Mouse (Mus musculus) hindbrain, embryonic 12.5 days (tissue): ENCODE measurements at regions not wholly inside any gene's neighbourhood (a gene's known extent, or its start where the extent isn't known, plus 50 kb on each side); places are given as distances from the start of the nearest gene placed in this dataset.

ENCODE experiments used
- ATAC-seq: fragments of 200-750 bp; cut with Nextera tagmentation; 2 replicates; pipeline ENCODE4 v1.8.0; 2017; ENCODE audit warnings: moderate TSS enrichment; ENCODE audit not compliant: low FRiP score
- H3K27ac ChIP-seq: fragments of 300-500 bp; sonication (generic); 2 replicates; pipeline ENCODE4 v1.5.1; 2016; ENCODE audit warnings: mild to moderate bottlenecking
- H3K27me3 ChIP-seq: fragments of 300-500 bp; sonication (generic); 2 replicates; pipeline ENCODE4 v1.6.1; 2016; ENCODE audit warnings: mild to moderate bottlenecking
- H3K36me3 ChIP-seq: fragments of 300-500 bp; sonication (generic); 2 replicates; pipeline ENCODE4 v1.6.1; 2016; ENCODE audit warnings: mild to moderate bottlenecking
- H3K4me1 ChIP-seq: fragments of 300-500 bp; sonication (generic); 2 replicates; pipeline ENCODE4 v1.6.1; 2016
- H3K4me2 ChIP-seq: fragments of 300-500 bp; sonication (generic); replicated peaks from 2 replicates; pipeline ENCODE4 v1.6.1; 2016; ENCODE audit warnings: mild to moderate bottlenecking
- H3K4me3 ChIP-seq: fragments of 300-500 bp; sonication (generic); 2 replicates; pipeline ENCODE4 v1.5.1; 2016; ENCODE audit warnings: mild to moderate bottlenecking
- H3K9ac ChIP-seq: fragments of 300-500 bp; sonication (generic); 2 replicates; pipeline ENCODE4 v1.6.1; 2016; ENCODE audit warnings: mild to moderate bottlenecking, moderate library complexity
- H3K9me3 ChIP-seq: fragments of 300-500 bp; sonication (generic); replicated peaks from 2 replicates; pipeline ENCODE4 v1.6.1; 2016; ENCODE audit warnings: mild to moderate bottlenecking
- WGBS: fragments of 180-500 bp; shearing (Covaris S2); methylation state at CpG from one replicate; pipeline ENCODE4 v1.1.7; 2016; 5-methylcytosine and 5-hydroxymethylcytosine counted together

- Histone ChIP-seq H3K4me1 (no peaks in the 10 kb centered on the region), H3K36me3 (no peaks in the 10 kb centered on the region), H3K4me2 (no peak overlapping the region), H3K27me3 (no peaks in the 10 kb centered on the region), H3K27ac (no peak overlapping the region), H3K9me3 (no peaks in the 10 kb centered on the region), H3K9ac (no peak overlapping the region), H3K4me3 (no peak overlapping the region)
- 64% methylated on average over 3 of the region's 3 CpGs for WGBS
- ATAC-seq = no peak
Measured at GRCm38 (mm10) chr1:167905424-167905823, 216.4 kb downstream of the Lmx1a start.

GRCm38 (mm10) chr1:167912074-167912473 is 223.0 kb downstream of the Lmx1a start:
- no peaks in the 10 kb centered on the region for H3K9me3 ChIP-seq
- H3K4me2 ChIP-seq = no peak overlapping the region
- ATAC-seq = no peak
- 80% methylated on average over 3 of the region's 3 CpGs for WGBS
- no peak overlapping the region for H3K4me3 ChIP-seq
- H3K4me1 ChIP-seq = 0 out of 2 replicates have a peak, but pooled peaks cover 7% of the 10 kb centered on the region
- H3K27ac ChIP-seq = no peak overlapping the region
- H3K9ac ChIP-seq = no peak overlapping the region
- H3K36me3 ChIP-seq = no peaks in the 10 kb centered on the region
- H3K27me3 ChIP-seq = no peaks in the 10 kb centered on the region

- ATAC-seq = peak; percentile 93
- H3K9me3 ChIP-seq = 0 out of 2 replicates have a peak, but pooled peaks cover 6% of the 10 kb centered on the region
- H3K27ac ChIP-seq = peak overlapping the region; percentile 26
- H3K4me1 ChIP-seq = 0 out of 2 replicates have a peak, but pooled peaks cover 7% of the 10 kb centered on the region
- H3K9ac ChIP-seq = no peak overlapping the region
- 17% methylated on average over 7 of the region's 7 CpGs for WGBS
- H3K4me2 ChIP-seq = peak overlapping the region; percentile 29; the same call in 1 of the 2 replicates
- no peaks in the 10 kb centered on the region for H3K36me3 ChIP-seq
- no peaks in the 10 kb centered on the region for H3K27me3 ChIP-seq
- no peak overlapping the region for H3K4me3 ChIP-seq
Measured at GRCm38 (mm10) chr1:167914982-167915561, 226.0 kb downstream of the Lmx1a start.

DNA sequence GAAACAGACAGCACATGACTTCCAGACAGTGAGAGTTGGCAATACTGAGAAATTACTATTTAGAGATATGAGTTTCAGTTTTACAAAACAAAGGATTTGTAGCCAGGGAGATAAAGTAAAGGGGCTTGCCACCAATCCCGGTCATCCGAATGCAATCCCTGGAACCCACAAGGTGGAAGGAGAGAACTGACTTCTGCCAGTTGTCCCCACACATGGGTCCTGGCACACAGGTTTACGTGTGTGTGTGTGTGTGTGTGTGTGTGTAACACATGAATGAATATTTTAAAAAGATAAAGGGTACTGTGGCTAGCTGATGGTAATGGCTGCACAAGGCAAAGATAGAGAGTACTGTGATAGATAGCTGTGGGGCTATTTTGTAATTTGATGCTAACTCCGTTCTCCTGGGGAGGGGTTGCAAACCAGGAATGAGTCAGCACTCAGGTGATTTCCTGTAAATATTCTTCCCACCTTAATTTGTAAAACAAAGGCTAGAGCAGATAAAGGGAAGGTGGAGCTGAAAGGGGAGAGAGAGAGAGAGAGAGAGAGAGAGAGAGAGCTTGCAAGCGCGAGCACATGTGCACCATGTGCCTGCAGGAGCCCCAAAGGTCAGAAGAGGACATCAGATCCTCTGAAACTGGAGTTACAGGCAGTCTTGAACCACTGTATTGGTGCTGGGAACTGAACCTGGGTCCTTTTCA is 226.7 kb downstream of the Lmx1a start:
- H3K36me3 ChIP-seq = no peaks in the 10 kb centered on the region
- H3K4me2 ChIP-seq = no peak overlapping the region
- no peak overlapping the region for H3K27ac ChIP-seq
- no peak for ATAC-seq
- no peaks in the 10 kb centered on the region for H3K27me3 ChIP-seq
- WGBS = 67% methylated on average over 6 of the region's 6 CpGs
- H3K9me3 ChIP-seq = 0 out of 2 replicates have a peak, but pooled peaks cover 6% of the 10 kb centered on the region
- H3K4me3 ChIP-seq = no peak overlapping the region
- H3K9ac ChIP-seq = no peak overlapping the region
- H3K4me1 ChIP-seq = 0 out of 2 replicates have a peak, but pooled peaks cover 7% of the 10 kb centered on the region

GRCm38 (mm10) chr1:167922917-167923316 is 233.9 kb downstream of the Lmx1a start:
- no peak overlapping the region for H3K4me2 ChIP-seq

GRCm38 (mm10) chr1:167928060-167928467 is 239.0 kb downstream of the Lmx1a start:
- peak; percentile 69 for ATAC-seq
- Histone ChIP-seq H3K4me1 (peaks cover 18% of the 10 kb centered on the region), H3K4me3 (no peak overlapping the region), H3K9ac (no peak overlapping the region), H3K4me2 (no peak overlapping the region), H3K27me3 (0 out of 2 replicates have a peak, but pooled peaks cover 2% of the 10 kb centered on the region), H3K36me3 (no peaks in the 10 kb centered on the region), H3K27ac (no peak overlapping the region), H3K9me3 (no peaks in the 10 kb centered on the region)
- WGBS = 24% methylated on average over 4 of the region's 4 CpGs

More at GRCm38 (mm10) chr1:167922917-167923316, 233.9 kb downstream of the Lmx1a start:
- Histone ChIP-seq H3K27ac (no peak overlapping the region), H3K9ac (no peak overlapping the region), H3K36me3 (no peaks in the 10 kb centered on the region), H3K4me3 (no peak overlapping the region), H3K4me1 (no peaks in the 10 kb centered on the region), H3K9me3 (0 out of 2 replicates have a peak, but pooled peaks cover 5% of the 10 kb centered on the region), H3K27me3 (0 out of 2 replicates have a peak, but pooled peaks cover 3% of the 10 kb centered on the region)
- ATAC-seq = no peak
- WGBS = 86% methylated on average over 7 of the region's 7 CpGs

DNA sequence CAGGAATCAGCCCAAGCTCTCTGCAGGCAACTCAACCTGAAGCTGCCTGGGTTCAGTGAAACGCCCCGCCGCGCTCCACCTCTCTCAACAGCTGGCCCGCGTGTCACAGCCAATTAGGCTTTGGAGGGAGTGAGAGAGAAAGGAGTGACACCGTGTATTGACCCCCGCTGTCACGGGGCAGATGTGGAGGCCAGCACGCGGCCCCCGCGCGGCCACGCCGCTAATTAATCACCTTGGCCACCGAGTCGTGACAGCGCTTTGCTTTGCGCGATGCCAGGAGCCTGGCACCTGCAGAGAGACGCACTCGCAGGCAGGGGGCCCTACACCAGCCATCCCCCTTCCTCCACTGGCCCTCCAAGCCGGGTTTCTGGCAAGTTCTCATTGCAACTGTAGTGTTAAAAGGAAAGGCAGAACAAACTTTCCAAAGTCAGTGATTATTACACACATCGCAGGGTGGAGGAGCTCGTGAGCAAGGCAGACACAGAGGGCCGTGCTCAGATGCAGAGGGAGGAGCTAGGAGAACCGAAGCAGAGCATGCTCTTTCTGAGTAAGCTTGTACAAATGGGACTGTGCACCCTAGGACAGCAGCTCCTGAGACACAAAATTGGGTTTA is 240.8 kb downstream of the Lmx1a start:
- Histone ChIP-seq H3K36me3 (no peaks in the 10 kb centered on the region), H3K27ac (peak overlapping the region; percentile 48; the same call in 1 of the 2 replicates), H3K4me2 (peak overlapping the region; percentile 70), H3K4me3 (peak overlapping the region; percentile 27), H3K4me1 (peaks cover 18% of the 10 kb centered on the region), H3K27me3 (0 out of 2 replicates have a peak, but pooled peaks cover 2% of the 10 kb centered on the region), H3K9me3 (no peaks in the 10 kb centered on the region), H3K9ac (no peak overlapping the region)
- WGBS = 0% methylated on average over 28 of the region's 28 CpGs
- peak; percentile 57 for ATAC-seq

- Histone ChIP-seq H3K4me3 (no peak overlapping the region), H3K9ac (no peak overlapping the region), H3K27ac (no peak overlapping the region), H3K4me1 (peaks cover 18% of the 10 kb centered on the region), H3K36me3 (no peaks in the 10 kb centered on the region), H3K27me3 (0 out of 2 replicates have a peak, but pooled peaks cover 2% of the 10 kb centered on the region), H3K9me3 (no peaks in the 10 kb centered on the region), H3K4me2 (no peak overlapping the region)
- WGBS = 31% methylated on average over 2 of the region's 2 CpGs
- ATAC-seq = no peak
Measured at GRCm38 (mm10) chr1:167932088-167932487, 243.1 kb downstream of the Lmx1a start.

DNA sequence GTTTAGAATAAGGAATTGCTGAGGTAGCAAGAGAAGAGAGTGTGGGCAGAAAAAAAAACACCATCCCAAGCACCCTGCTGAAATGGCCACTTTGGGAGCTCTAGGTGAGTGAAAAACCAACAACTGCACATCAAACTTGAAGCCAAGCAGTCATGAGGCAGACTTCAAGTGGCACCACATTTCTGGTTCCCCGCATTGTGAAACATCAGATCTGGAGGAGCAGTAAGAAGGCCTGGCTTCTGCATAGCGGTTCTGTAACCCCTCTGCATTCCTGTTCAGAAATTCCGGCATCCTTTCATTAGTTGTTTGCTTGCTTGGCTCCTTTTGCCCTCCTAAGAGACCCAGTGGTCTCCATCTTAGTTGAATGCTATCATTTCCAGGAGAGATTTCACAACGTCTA is 247.7 kb downstream of the Lmx1a start:
- Histone ChIP-seq H3K9ac (no peak overlapping the region), H3K9me3 (no peaks in the 10 kb centered on the region), H3K36me3 (no peaks in the 10 kb centered on the region), H3K27ac (no peak overlapping the region), H3K27me3 (no peaks in the 10 kb centered on the region), H3K4me3 (no peak overlapping the region), H3K4me1 (no peaks in the 10 kb centered on the region), H3K4me2 (no peak overlapping the region)
- 81% methylated on average over 4 of the region's 4 CpGs for WGBS
- ATAC-seq = no peak

DNA sequence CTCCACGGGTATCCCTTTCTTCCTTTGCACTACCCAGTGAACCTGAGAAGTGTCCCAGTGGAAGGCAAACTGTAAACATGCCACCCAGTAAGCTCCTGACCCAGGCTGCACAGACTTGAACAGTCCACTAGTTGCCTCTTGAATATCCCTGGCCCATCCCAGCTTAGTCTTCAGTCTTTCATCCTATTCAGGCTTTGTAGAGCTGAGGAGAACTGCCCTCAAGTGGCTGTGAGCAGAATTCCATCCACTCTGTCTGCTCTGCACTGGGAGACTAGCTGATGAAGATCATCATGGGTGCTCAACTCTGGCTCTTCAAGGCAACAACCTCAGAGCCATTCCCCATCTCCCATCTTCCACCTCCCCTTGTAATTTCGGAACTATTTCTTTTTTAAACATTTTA is 249.1 kb downstream of the Lmx1a start:
- H3K4me2 ChIP-seq = no peak overlapping the region
- no peak overlapping the region for H3K4me3 ChIP-seq
- H3K9me3 ChIP-seq = no peaks in the 10 kb centered on the region
- H3K9ac ChIP-seq = no peak overlapping the region
- H3K27me3 ChIP-seq = no peaks in the 10 kb centered on the region
- H3K4me1 ChIP-seq = no peaks in the 10 kb centered on the region
- H3K36me3 ChIP-seq = no peaks in the 10 kb centered on the region
- H3K27ac ChIP-seq = no peak overlapping the region
- ATAC-seq = no peak
- WGBS = 73% methylated on average over 2 of the region's 2 CpGs

- no peaks in the 10 kb centered on the region for H3K36me3 ChIP-seq
- no peaks in the 10 kb centered on the region for H3K4me1 ChIP-seq
- 47% methylated on average over 8 of the region's 8 CpGs for WGBS
- H3K9ac ChIP-seq = no peak overlapping the region
- no peak overlapping the region for H3K4me3 ChIP-seq
- H3K27me3 ChIP-seq = no peaks in the 10 kb centered on the region
- H3K4me2 ChIP-seq = no peak overlapping the region
- no peak for ATAC-seq
- H3K9me3 ChIP-seq = no peaks in the 10 kb centered on the region
- H3K27ac ChIP-seq = no peak overlapping the region
Measured at GRCm38 (mm10) chr1:167942037-167942470, 253.0 kb downstream of the Lmx1a start.

- WGBS = 79% methylated on average over 8 of the region's 8 CpGs
- ATAC-seq = no peak
Measured at GRCm38 (mm10) chr1:167943121-167943520, 254.1 kb downstream of the Lmx1a start.

More at GRCm38 (mm10) chr1:167943121-167943520, 254.1 kb downstream of the Lmx1a start:
- Histone ChIP-seq H3K9ac (no peak overlapping the region), H3K4me2 (no peak overlapping the region), H3K27ac (no peak overlapping the region), H3K9me3 (no peaks in the 10 kb centered on the region), H3K36me3 (no peaks in the 10 kb centered on the region), H3K4me1 (no peaks in the 10 kb centered on the region), H3K27me3 (no peaks in the 10 kb centered on the region), H3K4me3 (no peak overlapping the region)
